Mouse (Mus musculus) fat pad, adult 2 months (tissue): ENCODE results near the gene Gm18336.
"Not testable (repeated sequence)": the region's sequence is repeated elsewhere in the genome, so short reads cannot be mapped to it uniquely, and the experiment has no call there.

Source experiments
- DNase-seq: peaks from one replicate; pipeline ENCODE4 v3.0.0-alpha.2; 2011; ENCODE audit warnings: low read depth, low spot score; ENCODE audit errors: extremely low read depth

Gm18336 gene

DNA sequence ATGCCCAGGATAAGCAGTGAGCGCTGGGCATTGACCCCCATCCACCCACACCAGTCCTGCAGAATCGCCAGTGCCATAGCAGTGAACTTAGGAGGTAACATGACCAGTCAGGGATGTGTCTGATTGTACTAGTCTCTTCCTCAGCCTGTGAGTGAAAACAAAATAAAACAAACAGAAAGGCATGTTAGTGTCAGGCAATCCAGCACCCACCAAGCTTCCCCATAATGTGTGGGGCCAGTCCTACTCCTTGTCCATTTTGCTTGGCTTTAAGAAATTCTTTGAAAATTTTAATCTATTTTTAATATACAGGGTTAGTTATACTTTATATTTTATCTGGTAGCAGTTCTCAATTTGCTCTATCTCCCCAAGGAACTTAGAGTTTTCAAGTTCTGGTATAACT, at the start of gene Gm18336:
Gene Gm18336 (minus strand): TSS at position 101 of the 400 bp plus-strand sequence.
- not testable (repeated sequence) for DNase-seq

DNA sequence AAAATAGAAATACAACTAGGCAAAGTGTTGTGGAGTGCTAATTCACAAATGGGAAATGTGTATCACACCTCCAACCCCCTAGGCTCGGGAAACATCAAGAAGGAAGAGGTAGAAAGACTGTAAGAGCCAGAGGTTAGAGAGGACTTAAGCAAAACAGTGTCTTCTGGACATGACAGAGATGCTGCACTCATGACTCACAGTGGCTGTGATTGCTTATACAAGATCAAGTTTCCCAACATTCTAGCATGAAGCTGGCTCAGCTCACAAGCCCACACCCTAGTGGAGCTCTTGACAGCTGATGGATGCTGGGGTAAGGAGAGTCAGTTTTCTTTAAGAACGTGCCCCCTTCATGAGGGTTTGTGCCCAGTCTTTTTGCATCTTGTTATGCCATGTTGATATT, 42.9 kb upstream of the Gm18336 start:
- DNase-seq: no peak

DNA sequence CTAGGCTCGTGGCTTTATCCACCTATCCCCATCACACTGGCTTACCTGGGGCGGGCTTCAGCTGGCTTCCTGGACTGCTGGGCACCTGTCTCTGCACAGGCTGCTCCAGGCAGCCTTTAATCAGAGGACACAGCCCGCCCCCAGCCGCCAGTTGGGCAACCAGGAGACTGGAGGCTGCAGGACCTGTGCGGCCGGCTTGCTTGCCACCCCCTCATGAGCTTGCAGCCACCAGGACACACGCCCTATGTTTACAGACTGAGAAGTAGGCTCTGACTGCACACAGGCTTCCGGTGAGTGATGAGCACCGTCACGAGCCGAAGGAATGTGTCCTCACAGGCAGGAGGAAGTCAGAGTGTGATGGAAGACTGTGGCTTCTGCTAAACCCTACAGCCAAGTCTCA, 36.7 kb upstream of the Gm18336 start, which contains the start of gene Trex2:
Gene Trex2 (minus strand): TSS at position 93 of the 400 bp plus-strand sequence.
- no peak for DNase-seq

DNA sequence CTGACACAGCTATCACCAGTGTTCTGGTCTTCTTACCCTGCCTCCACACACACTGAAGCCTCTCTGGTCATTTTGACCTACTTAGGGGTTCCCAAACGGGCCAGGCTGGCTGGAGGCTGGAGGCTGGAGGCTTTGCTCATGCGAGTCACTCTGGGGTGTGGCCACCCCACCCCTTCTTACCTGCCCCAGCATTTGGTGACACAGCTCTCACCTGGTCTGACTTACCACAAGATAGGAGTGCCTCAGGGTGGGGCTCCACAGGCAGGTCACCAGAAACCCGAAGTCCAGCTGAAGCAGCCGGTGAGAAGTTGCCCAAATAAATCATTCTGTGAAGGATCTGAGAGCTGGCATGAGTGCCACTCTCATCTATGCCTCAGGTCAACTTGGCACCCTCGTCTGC, 34.3 kb upstream of the Gm18336 start:
- DNase-seq: no peak

DNA sequence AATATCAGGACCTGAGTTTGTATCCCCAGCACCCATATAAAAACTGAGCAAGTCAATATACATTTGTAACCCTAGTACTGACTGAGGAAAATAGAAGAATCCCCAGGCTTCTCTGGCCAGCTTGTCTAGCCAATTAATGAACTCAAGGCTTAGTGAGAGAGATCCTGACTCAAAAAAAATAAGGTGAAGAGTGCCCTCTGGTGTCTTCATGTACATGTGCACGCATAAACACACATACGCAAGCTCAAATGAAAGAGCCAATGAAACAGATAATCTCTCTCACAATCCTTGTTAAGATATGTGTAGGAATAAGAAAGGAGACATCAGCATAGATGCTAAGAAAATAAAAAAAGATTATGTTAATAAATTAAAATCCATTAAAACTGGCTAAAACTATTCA, 31.5 kb upstream of the Gm18336 start:
- no peak for DNase-seq

DNA sequence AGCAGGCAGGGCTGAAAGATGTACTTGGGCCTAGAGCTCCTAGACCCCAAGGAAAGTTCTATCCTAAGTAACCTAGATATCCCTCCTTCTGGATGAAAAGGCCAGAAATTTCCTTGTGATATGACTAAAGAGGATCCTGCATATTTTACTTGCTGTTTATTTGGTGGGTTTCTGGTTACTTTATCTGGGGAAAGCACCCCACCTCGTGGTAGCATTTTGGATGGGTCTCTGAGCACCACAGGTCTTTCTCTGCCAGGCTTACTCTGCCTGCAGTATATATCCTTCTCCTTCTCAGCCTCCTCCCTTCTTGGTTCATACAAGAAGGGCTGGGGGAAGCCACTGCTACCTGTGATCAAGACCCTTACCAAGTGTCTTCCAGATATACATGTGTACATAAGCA, 14.2 kb upstream of the Gm18336 start:
- no peak for DNase-seq

DNA sequence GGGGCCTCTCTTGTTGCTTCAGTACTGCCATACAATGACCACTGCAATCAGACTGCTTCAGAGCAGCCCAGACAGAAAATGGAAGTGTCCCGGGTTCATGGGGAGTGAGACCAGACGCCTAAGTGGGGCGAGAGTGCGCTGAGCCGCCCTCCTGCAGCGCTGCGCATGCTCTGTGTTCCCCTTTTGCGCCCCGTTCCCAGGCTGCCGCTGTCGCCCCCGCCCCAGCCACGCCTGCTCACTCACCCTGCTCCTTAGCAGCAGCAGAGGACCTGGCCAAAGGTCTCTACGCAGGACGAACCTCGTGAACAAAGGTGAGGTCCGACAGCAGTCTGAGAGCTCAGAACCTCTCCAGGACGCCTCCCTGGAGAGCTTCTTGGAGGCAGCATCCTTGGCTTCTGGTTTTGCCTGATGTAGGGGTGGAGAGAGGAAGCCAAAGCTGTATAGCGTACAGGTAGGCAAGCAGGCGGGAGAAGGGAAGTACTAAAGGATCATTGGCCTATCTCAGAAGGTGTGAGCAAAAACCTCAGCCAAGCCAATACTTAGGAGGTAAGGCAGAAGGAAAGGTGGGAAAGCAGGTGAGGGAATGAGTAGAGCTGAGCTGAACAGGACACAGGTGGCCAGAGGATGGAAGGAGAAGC, 12.5 kb upstream of the Gm18336 start, which contains the start of gene Zfp92:
Gene Zfp92 (plus strand): TSS at position 217 of the 638 bp plus-strand sequence.
- no peak for DNase-seq

DNA sequence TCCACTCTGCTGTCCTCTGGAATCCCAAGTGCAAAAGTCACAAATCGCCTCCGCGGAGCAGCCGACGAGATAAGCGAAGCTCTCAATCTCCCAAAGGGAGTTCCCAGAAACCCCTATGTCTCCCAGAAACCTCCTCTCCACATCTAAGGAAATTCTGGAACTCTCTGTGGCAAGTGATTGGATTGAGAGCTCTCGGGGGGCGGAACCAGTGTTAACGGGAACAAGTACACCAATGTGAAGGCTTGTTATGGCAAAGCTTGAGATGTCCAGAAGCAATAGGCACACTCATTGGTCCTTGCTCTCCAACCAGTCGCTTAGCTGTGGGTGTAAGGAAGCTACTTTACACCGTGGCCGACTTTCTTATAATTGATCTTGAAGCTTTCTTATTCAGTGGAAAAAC, 3.1 kb upstream of the Gm18336 start:
- no peak for DNase-seq

DNA sequence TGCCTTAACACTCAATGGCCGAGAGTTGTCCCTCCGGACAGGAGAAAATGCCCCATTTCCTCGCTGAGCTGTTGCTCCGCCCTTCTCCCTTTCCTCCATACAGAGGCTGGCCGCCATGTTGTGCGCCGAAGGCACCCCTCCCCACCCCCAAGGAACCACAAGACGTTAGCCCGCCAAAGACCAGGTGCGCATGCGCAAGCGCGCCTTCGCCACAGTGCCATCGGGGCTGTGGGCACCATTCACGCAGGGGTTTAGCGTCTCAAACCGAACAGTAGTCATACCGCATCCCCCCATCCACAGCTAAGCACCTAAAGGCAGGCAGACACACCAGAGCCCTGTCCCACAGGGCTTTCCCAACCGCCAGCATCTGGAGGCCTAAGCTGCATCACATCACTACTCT, 2.4 kb upstream of the Gm18336 start:
- no peak for DNase-seq

DNA sequence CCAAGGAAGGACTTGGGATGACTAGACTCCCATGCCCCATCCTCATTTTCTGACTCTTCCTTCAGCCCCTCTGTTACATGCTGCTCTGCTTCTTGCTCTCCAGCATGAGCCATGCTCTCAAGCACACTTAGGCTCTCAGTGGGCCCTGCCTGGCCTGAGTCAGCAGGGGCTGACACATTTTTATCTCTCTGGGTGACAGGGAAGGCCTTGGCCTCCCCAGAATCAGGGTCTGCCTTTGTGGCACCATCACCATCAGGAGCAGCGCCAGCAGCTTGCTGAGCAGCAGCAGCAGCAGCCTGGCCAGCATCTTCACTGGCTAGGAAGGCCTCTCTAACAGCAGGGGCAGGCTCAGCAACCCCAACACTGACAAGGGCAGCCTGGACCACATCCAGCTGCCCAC, 2.1 kb downstream of the Gm18336 start:
- DNase-seq: no peak

DNA sequence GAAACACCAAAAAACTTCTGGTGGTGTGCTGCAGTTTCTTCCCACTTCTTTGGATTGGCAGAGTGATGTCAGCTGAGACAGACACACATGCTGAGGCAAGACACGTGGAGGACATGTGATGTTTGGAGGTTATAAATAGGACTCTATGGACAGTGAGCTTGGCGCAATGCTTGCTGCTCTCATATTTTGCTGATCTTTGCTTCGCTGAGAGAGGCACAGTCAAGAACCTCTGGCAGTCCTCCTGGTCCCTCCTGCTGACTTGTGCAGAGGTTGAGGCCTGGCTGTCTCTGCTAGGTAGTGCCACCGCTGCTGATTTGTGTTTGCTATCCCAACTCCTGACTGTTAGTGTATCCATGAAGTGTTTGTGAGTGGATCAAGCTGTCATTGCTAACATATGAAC, 7.1 kb downstream of the Gm18336 start:
- DNase-seq: no peak

DNA sequence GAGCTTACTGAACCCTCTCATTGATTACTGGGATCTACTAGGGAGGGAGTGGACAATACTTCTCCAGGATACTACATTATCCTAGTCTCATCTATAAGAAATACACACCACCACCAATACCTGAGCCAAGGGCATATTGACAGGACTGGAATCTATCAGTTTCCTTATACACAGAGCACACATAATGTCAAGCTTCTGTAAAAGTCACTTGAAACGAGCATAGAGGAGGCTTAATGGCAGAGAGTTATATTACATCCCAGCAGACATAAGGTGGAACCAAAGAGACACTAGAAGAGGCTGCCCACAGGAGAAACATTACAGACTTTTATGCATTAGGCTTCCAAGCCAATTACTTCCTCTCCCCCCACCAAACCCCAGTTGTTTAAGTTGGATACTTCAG, 13.6 kb downstream of the Gm18336 start:
- no peak for DNase-seq

DNA sequence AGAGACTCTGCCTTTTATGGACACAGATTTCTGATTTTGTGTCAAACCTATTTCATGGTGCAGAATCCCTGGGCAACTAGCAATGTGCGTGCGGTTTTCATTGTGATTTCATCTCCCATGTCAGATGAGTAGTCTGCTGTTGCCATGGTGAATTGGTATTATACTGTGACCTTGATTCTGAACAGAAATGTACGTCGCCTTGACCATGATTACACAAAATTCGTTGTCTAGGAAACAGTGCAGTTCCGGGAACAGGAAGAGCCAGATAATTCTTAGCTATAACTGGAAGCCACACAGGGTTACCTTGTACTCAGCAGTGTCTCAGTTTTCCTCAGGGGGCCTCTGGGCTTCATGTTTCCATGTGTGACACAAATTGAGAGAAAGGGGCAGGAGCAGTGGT, 14.1 kb downstream of the Gm18336 start:
- no peak for DNase-seq

DNA sequence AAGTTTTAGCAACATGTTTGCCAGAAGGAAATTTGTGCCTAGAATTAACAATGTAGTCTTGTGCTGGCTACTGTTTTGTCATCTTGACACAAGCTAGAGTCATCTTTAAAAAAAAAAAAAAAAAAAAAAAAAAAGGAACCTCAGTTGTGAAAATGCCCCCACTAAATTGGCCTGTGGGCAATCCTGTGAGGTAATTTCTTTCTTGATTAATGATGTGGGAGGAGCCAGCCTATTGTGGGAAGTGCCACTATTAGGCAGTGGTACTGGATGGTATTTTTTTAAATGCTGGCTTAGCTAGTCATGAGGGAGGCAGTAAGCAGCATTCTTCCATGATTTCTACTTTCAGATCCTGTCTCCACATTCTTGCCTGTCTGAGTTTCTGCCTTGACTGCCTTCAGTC, 35.2 kb downstream of the Gm18336 start:
- DNase-seq: no peak

DNA sequence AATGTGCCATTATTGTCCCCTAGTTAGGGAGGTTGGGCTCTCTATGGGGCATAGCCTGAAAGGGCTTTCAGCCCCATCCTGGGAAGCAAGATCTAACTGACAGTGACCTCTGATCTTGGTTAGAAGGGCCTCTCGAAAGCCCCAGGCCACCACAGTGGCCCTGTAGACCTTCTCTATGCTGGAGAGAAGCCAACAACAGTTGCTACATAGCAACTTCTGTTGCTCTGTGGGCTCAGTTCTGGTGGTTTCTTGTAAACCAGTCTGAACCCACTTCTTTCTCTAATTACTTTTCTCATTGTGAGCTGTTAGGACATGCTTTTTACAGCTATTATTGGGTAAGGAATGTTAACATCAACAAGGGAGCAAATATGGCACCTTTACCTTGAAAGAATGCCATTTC, 41.8 kb downstream of the Gm18336 start:
- no peak for DNase-seq

DNA sequence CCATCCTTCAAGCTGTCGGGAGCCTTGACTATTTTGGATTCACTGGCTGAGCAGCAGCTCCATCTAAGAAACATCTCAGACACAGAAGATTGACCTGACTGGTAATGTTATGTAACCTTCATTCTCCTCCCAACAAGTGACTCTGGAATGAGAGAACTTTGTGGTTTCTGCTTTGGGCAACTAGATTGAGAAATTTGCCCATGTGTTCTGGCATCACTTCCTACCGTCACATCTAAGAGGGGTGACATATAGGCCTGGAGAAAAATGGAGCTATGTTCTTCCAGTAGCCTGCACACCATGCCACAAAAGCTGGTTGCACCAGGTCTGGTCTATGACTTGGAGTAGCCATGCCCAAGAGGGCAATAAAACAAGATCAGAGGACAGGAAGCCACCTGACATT, 42.4 kb downstream of the Gm18336 start:
- no peak for DNase-seq
